Mouse (Mus musculus) CH12.LX (cell line): ENCODE results near the gene Hsf5. TPM values are rescaled to one million over a fixed set of nuclear protein-coding genes. Genes with fewer than 3 reads are reported as not detected.

Experiments
- DNase-seq: peaks from one replicate; pipeline ENCODE4 v3.0.0-alpha.2; 2013; ENCODE audit errors: extremely low read depth
- H3K27ac ChIP-seq: 2 replicates; pipeline ENCODE4 v1.5.1; 2012; ENCODE audit warnings: low read depth, mild to moderate bottlenecking, control low read depth, moderate library complexity; ENCODE audit not compliant: insufficient read depth
- H3K27me3 ChIP-seq: replicated peaks from 2 replicates; pipeline ENCODE3; 2012; ENCODE audit warnings: inconsistent platforms
- H3K36me3 ChIP-seq, 2 experiments: replicated peaks in 1 of 2; 2 replicates each; pipeline versions ENCODE3 to v1.6.1; 2012; ENCODE audit warnings: inconsistent platforms in 1 of 2, low read length in 1 of 2, mild to moderate bottlenecking in 1 of 2, mixed read lengths in 1 of 2, moderate library complexity in 1 of 2; ENCODE audit not compliant: control insufficient read depth in 1 of 2, insufficient read depth in 1 of 2
- H3K4me1 ChIP-seq, 2 experiments: 2 replicates each; pipeline ENCODE4 v1.6.1; 2012; ENCODE audit warnings: inconsistent platforms in 1 of 2, moderate library complexity in 1 of 2; ENCODE audit not compliant: insufficient read depth in 2 of 2, control insufficient read depth in 1 of 2
- H3K4me2 ChIP-seq: 2 replicates; pipeline ENCODE4 v1.6.1; 2012; ENCODE audit warnings: low read depth, mild to moderate bottlenecking, control low read depth; ENCODE audit not compliant: poor library complexity, insufficient read depth, severe bottlenecking
- H3K4me3 ChIP-seq, 3 experiments: fragments of 150-350 bp in 1 of 3; sonication (generic) in 1 of 3; replicated peaks in 1 of 3; 2 replicates each; pipeline versions ENCODE3 to v1.5.1; 2011 to 2012; ENCODE audit warnings: low read depth in 2 of 3, low read length in 2 of 3, mild to moderate bottlenecking in 2 of 3, moderate library complexity in 2 of 3, control low read depth in 1 of 3, improper control_type of control experiment in 1 of 3, inconsistent platforms in 1 of 3, mixed read lengths in 1 of 3; ENCODE audit not compliant: poor library complexity in 1 of 3
- H3K79me2 ChIP-seq: replicated peaks from 2 replicates; pipeline ENCODE4 v1.6.1; 2012; ENCODE audit warnings: mild to moderate bottlenecking, moderate library complexity; ENCODE audit not compliant: control insufficient read depth, poor library complexity, insufficient read depth, severe bottlenecking; ENCODE audit errors: extremely low read depth
- H3K9ac ChIP-seq: 2 replicates; pipeline ENCODE4 v1.6.1; 2012; ENCODE audit warnings: low read depth, mild to moderate bottlenecking, control low read depth, moderate library complexity; ENCODE audit not compliant: insufficient read depth
- H3K9me3 ChIP-seq: replicated peaks from 2 replicates; pipeline ENCODE3; 2012; ENCODE audit warnings: low read length, inconsistent platforms, mixed read lengths
- BHLHE40 ChIP-seq: IDR thresholded peaks from 2 replicates; pipeline ENCODE4 v1.6.1; 2011; ENCODE audit warnings: mild to moderate bottlenecking, low read depth, low read length, improper control_type of control experiment
- CHD1 ChIP-seq: IDR thresholded peaks from 2 replicates; pipeline ENCODE4 v1.6.1; 2012; ENCODE audit warnings: low read depth, low read length, improper control_type of control experiment, inconsistent platforms
- EP300 ChIP-seq: IDR thresholded peaks from 2 replicates; pipeline ENCODE4 v1.6.1; 2011; ENCODE audit warnings: low read length, improper control_type of control experiment
- ETS1 ChIP-seq: conservative IDR thresholded peaks from 2 replicates; pipeline ENCODE4 v1.6.1; 2012; ENCODE audit warnings: low read depth, mild to moderate bottlenecking, inconsistent platforms, low read length, improper control_type of control experiment, moderate library complexity
- GABPA ChIP-seq: IDR thresholded peaks from 2 replicates; pipeline ENCODE4 v1.6.1; 2012; ENCODE audit warnings: low read depth, low read length, improper control_type of control experiment, inconsistent platforms; ENCODE audit not compliant: insufficient replicate concordance
- IRF4 ChIP-seq: IDR thresholded peaks from 2 replicates; pipeline ENCODE4 v1.6.1; 2014; ENCODE audit warnings: low read depth, mild to moderate bottlenecking, inconsistent platforms, low read length, improper control_type of control experiment
- JUN ChIP-seq: IDR thresholded peaks from 2 replicates; pipeline ENCODE4 v1.6.1; 2011; ENCODE audit warnings: low read depth, mild to moderate bottlenecking, low read length, improper control_type of control experiment, moderate library complexity; ENCODE audit not compliant: insufficient read depth
- KAT2A ChIP-seq: IDR thresholded peaks from 2 replicates; pipeline ENCODE4 v1.6.1; 2012; ENCODE audit warnings: low read length, improper control_type of control experiment, inconsistent platforms; ENCODE audit not compliant: insufficient replicate concordance
- MAFK ChIP-seq: IDR thresholded peaks from 2 replicates; pipeline ENCODE4 v1.6.1; 2011; ENCODE audit warnings: low read length, improper control_type of control experiment; ENCODE audit not compliant: insufficient replicate concordance
- MAX ChIP-seq: IDR thresholded peaks from 2 replicates; pipeline ENCODE4 v1.6.1; 2011; ENCODE audit warnings: low read length, improper control_type of control experiment
- MEF2A ChIP-seq: IDR thresholded peaks from 2 replicates; pipeline ENCODE4 v1.6.1; 2014; ENCODE audit warnings: low read depth, mild to moderate bottlenecking, inconsistent platforms, low read length, improper control_type of control experiment, borderline replicate concordance
- MXI1 ChIP-seq: IDR thresholded peaks from 2 replicates; pipeline ENCODE4 v1.6.1; 2011; ENCODE audit warnings: mild to moderate bottlenecking, low read depth, low read length, improper control_type of control experiment
- MYC ChIP-seq: IDR thresholded peaks from 2 replicates; pipeline ENCODE4 v1.6.1; 2011; ENCODE audit warnings: low read depth, mild to moderate bottlenecking, improper control_type of control experiment, low read length
- NELFE ChIP-seq: IDR thresholded peaks from 2 replicates; pipeline ENCODE4 v1.6.1; 2011; ENCODE audit warnings: low read depth, low read length, improper control_type of control experiment
- PAX5 ChIP-seq: IDR thresholded peaks from 2 replicates; pipeline ENCODE4 v1.6.1; 2012; ENCODE audit warnings: low read length, inconsistent platforms, mixed read lengths
- SIN3A ChIP-seq: IDR thresholded peaks from 2 replicates; pipeline ENCODE4 v1.6.1; 2012; ENCODE audit warnings: low read length, improper control_type of control experiment, inconsistent platforms
- TBP ChIP-seq: conservative IDR thresholded peaks from 2 replicates; pipeline ENCODE4 v1.6.1; 2011; ENCODE audit warnings: low read depth, low read length, improper control_type of control experiment
- USF1 ChIP-seq: IDR thresholded peaks from 2 replicates; pipeline ENCODE4 v1.6.1; 2014; ENCODE audit warnings: low read depth, mild to moderate bottlenecking, inconsistent platforms, low read length, improper control_type of control experiment
- USF2 ChIP-seq: conservative IDR thresholded peaks from 2 replicates; pipeline ENCODE4 v1.6.1; 2011; ENCODE audit warnings: low read depth, low read length, improper control_type of control experiment
- ZC3H11A ChIP-seq: IDR thresholded peaks from 2 replicates; pipeline ENCODE4 v1.6.1; 2012; ENCODE audit warnings: low read depth, mild to moderate bottlenecking, inconsistent platforms, low read length, improper control_type of control experiment
- ZKSCAN1 ChIP-seq: IDR thresholded peaks from 2 replicates; pipeline ENCODE4 v1.6.1; 2012; ENCODE audit warnings: low read depth, inconsistent platforms, low read length, improper control_type of control experiment, borderline replicate concordance
- ZNF384 ChIP-seq: IDR thresholded peaks from 2 replicates; pipeline ENCODE4 v1.6.1; 2012; ENCODE audit warnings: low read depth, low read length, improper control_type of control experiment, inconsistent platforms
- dilution Hi-C: fragments of 300-500 bp; cut with MboI; formaldehyde crosslinking; loops from 2 replicates; pipeline ENCODE4 v1.14.3; 2020; ENCODE audit warnings: low sequenced_read_pairs; ENCODE audit not compliant: extremely low pct_unique_long_range_greater_than_20kb, extremely low pct_ligation_motif_present
- in situ Hi-C: fragments of 300-500 bp; cut with MboI; formaldehyde crosslinking; loops from 3 replicates; pipeline ENCODE4 v1.14.3; 2019; ENCODE audit warnings: low sequenced_read_pairs, low pct_ligation_motif_present, low pct_unique_long_range_greater_than_20kb, mixed read lengths
- polyA plus RNA-seq: library from polyadenylated mRNA; unstranded; fragments of >175 nt; gene quantifications from 2 replicates; pipeline ENCODE4 v1.2.1, GENCODE M21; 2012; ENCODE audit warnings: low read depth; ENCODE audit not compliant: insufficient read length
- total RNA-seq, 2 experiments: library from RNA; depleted of rRNA; stranded (reverse); fragments of 300-350 nt in 1 of 2; fragments of >200 nt in 1 of 2; gene quantifications; 2 replicates each; pipeline ENCODE4 v1.2.3; 2012 to 2014

Hsf5 gene
- total and polyA plus RNA-seq, 3 experiments: 0.04 TPM; not detected in 2

- in situ Hi-C loops: no loop called here
- H3K36me3 ChIP-seq: no peaks in the 10 kb centered on the region
- no peaks in the 10 kb centered on the region for H3K79me2 ChIP-seq
- peaks cover 15 to 33% of the 10 kb centered on the region in 2 experiments for H3K4me1 ChIP-seq
- peaks cover 61% of the 10 kb centered on the region for H3K27me3 ChIP-seq
- no peak for DNase-seq
- TF ChIP-seq IRF4 (no peak), USF1 (no peak), NELFE (no peak), CHD1 (no peak), GABPA (no peak), MYC (no peak)
- dilution Hi-C loops: no loop called here
- no peak overlapping the region for H3K4me3 ChIP-seq
- no peak overlapping the region for H3K9ac ChIP-seq
- no peak overlapping the region for H3K27ac ChIP-seq
- H3K4me2 ChIP-seq: peak overlapping the region; percentile 65
- no peaks in the 10 kb centered on the region for H3K9me3 ChIP-seq
Measured at GRCm38 (mm10) chr11:87577601-87578248, 39.2 kb upstream of the Hsf5 start.

GRCm38 (mm10) chr11:87578249-87578962 is 38.6 kb upstream of the Hsf5 start:
- no peak for DNase-seq
- in situ Hi-C loops: no loop called here

DNA sequence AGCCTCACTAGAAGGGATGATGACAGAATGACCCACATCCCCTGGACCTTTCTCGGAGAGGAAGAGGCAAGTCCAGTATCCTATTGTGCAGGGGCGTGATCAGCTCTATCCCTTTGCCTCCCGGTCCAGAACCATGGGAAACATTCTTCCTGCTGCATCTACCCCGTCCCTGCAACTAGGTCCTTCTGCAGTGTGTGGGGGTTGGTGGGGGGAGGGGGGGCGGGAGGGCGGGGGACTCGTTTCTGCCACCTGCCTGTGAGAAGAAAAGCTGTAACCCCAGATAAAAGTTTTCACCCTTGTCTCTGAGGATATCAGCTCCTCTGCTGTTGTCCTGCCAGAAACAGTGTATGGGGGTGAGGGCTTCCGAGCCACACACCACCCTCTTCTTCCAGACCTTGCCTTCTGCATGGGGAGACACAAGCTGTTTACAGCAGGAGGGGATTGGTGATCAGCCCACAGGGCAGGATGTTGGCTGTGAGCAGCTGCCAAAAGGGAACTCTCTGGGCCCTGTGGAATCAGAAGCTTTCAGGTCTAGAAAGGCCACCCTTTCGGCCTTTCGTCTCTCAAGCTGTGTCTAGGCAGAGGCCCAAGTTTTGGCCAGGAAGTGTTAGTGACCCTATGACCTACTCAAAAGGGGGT is 37.9 kb upstream of the Hsf5 start:
- no peak overlapping the region for H3K27ac ChIP-seq
- in situ Hi-C loops: no loop called here
- dilution Hi-C loops: no loop called here
- H3K79me2 ChIP-seq: no peaks in the 10 kb centered on the region
- H3K9me3 ChIP-seq: no peaks in the 10 kb centered on the region
- H3K4me1 ChIP-seq: peaks cover 23 to 39% of the 10 kb centered on the region in 2 experiments
- H3K4me2 ChIP-seq: peak overlapping the region; percentile 65
- no peak overlapping the region for H3K9ac ChIP-seq
- H3K27me3 ChIP-seq: peaks cover 54% of the 10 kb centered on the region
- peak overlapping the region in 1 of 3 experiments; percentile 41 for H3K4me3 ChIP-seq
- H3K36me3 ChIP-seq: no peaks in the 10 kb centered on the region
- no peak for TF ChIP-seq NELFE
- no peak for TF ChIP-seq KAT2A
- TF ChIP-seq ZC3H11A: no peak
- no peak for TF ChIP-seq USF1
- TF ChIP-seq USF2: no peak
- no peak for TF ChIP-seq ZKSCAN1
- no peak for TF ChIP-seq JUN
- no peak for TF ChIP-seq MYC
- TF ChIP-seq TBP: no peak
- no peak for TF ChIP-seq IRF4
- no peak for TF ChIP-seq MEF2A
- no peak for TF ChIP-seq MAX
- TF ChIP-seq ETS1: no peak
- TF ChIP-seq ZNF384: no peak
- TF ChIP-seq SIN3A: no peak
- no peak for TF ChIP-seq CHD1
- no peak for TF ChIP-seq BHLHE40
- no peak for TF ChIP-seq MXI1
- TF ChIP-seq MAFK: no peak
- no peak for TF ChIP-seq PAX5
- DNase-seq: no peak

More at GRCm38 (mm10) chr11:87578249-87578962, 38.6 kb upstream of the Hsf5 start:
- no peak overlapping the region for H3K27ac ChIP-seq
- peaks cover 57% of the 10 kb centered on the region for H3K27me3 ChIP-seq
- peak overlapping the region in 1 of 3 experiments; percentile 41 for H3K4me3 ChIP-seq
- peaks cover 21 to 38% of the 10 kb centered on the region in 2 experiments for H3K4me1 ChIP-seq
- TF ChIP-seq EP300: no peak
- peak; percentile 59; the same call in 1 of the 2 replicates for TF ChIP-seq ZNF384
- TF ChIP-seq, all 38 proteins: peak for 1
- Histone ChIP-seq H3K79me2 (no peaks in the 10 kb centered on the region), H3K9ac (no peak overlapping the region), H3K9me3 (no peaks in the 10 kb centered on the region), H3K36me3 (no peaks in the 10 kb centered on the region), H3K4me2 (peak overlapping the region; percentile 65)
- dilution Hi-C loops: no loop called here
